Mouse (Mus musculus): ENCODE data around the gene Hint3. TPM values are rescaled to one million over a fixed set of nuclear protein-coding genes. Genes with fewer than 3 reads are reported as not detected.
A peak's percentile ranks its signal among the peaks of the same experiment; 100 is the strongest.
"Not testable (repeated sequence)": the region's sequence is repeated elsewhere in the genome, so short reads cannot be mapped to it uniquely, and the experiment has no call there.

Gene Hint3
- polyA plus RNA-seq, 1 experiment from 2014 or later: 14.1 TPM

GRCm38 (mm10) chr10:30636474-30637154 lies 7.2 kb upstream of the Hint3 start:
- not testable (repeated sequence) for H3K27me3 ChIP-seq (ENCODE audit: control insufficient read depth, insufficient read depth, low read length); ATAC-seq (ENCODE audit: insufficient number of reproducible peaks, low FRiP score, low TSS enrichment, low read depth); H3K27ac ChIP-seq (replicated peaks; ENCODE audit: low read depth, low read length); H3K36me3 ChIP-seq (ENCODE audit: control insufficient read depth, insufficient read depth, low read length); H3K9ac ChIP-seq (ENCODE audit: low read length); H3K4me2 ChIP-seq (ENCODE audit: low read depth, severe bottlenecking); H3K4me3 ChIP-seq (ENCODE audit: low read depth, low read length); H3K4me1 ChIP-seq (ENCODE audit: control insufficient read depth, insufficient read depth, low read length); DNase-seq (ENCODE audit: low spot score); H3K9me3 ChIP-seq (ENCODE audit: control insufficient read depth, low read length)
- 48% methylated on average over 1 of the region's 1 CpGs for WGBS

GRCm38 (mm10) chr10:30632718-30633117 lies 3.3 kb upstream of the Hint3 start:
- WGBS: 96% methylated on average over 1 of the region's 1 CpGs

GRCm38 (mm10) chr10:30629977-30630376 lies 545 bp upstream of the Hint3 start:
- no peak overlapping the region for H3K27ac ChIP-seq (replicated peaks; ENCODE audit: low read depth, low read length)
- H3K9ac ChIP-seq (ENCODE audit: low read length): no peak overlapping the region
- H3K4me3 ChIP-seq (ENCODE audit: low read depth, low read length): no peak overlapping the region
- H3K4me1 ChIP-seq (ENCODE audit: control insufficient read depth, insufficient read depth, low read length): no peaks in the 10 kb centered on the region
- no peak for ATAC-seq (ENCODE audit: insufficient number of reproducible peaks, low FRiP score, low TSS enrichment, low read depth)
- H3K4me2 ChIP-seq (ENCODE audit: low read depth, severe bottlenecking): no peak overlapping the region
- H3K9me3 ChIP-seq (ENCODE audit: control insufficient read depth, low read length): no peaks in the 10 kb centered on the region
- no peaks in the 10 kb centered on the region for H3K27me3 ChIP-seq (ENCODE audit: control insufficient read depth, insufficient read depth, low read length)
- H3K36me3 ChIP-seq (ENCODE audit: control insufficient read depth, insufficient read depth, low read length): no peaks in the 10 kb centered on the region
- no peak for DNase-seq (ENCODE audit: low spot score)

More at GRCm38 (mm10) chr10:30632718-30633117, 3.3 kb upstream of the Hint3 start:
- Histone ChIP-seq H3K27ac (replicated peaks; ENCODE audit: low read depth, low read length) (no peak overlapping the region), H3K9ac (ENCODE audit: low read length) (no peak overlapping the region), H3K4me2 (ENCODE audit: low read depth, severe bottlenecking) (no peak overlapping the region), H3K4me3 (ENCODE audit: low read depth, low read length) (no peak overlapping the region), H3K27me3 (ENCODE audit: control insufficient read depth, insufficient read depth, low read length) (no peaks in the 10 kb centered on the region), H3K36me3 (ENCODE audit: control insufficient read depth, insufficient read depth, low read length) (no peaks in the 10 kb centered on the region), H3K9me3 (ENCODE audit: control insufficient read depth, low read length) (no peaks in the 10 kb centered on the region), H3K4me1 (ENCODE audit: control insufficient read depth, insufficient read depth, low read length) (no peaks in the 10 kb centered on the region)
- DNase-seq (ENCODE audit: low spot score) (no peak), ATAC-seq (ENCODE audit: insufficient number of reproducible peaks, low FRiP score, low TSS enrichment, low read depth) (no peak)

DNA sequence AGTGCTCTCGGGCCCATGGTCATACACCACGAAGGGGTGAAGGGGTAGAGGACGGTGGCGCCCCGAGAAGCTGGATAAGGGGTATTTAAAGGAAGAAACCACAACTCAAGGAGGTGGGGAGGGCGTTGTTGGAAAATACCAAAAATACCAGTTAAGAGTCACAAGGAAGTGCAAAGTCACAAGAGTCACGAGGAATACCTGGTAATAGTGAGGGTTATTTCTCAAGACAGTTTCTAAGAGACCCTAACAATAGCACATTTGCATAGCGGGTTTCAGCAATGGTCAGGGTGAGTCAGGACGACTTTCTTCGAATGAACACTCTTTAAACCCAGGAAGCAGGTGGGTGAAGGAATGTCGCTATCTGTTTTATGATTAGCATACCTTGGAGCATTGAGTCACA lies 988 bp downstream of the Hint3 start:
- not testable (repeated sequence) for ATAC-seq (ENCODE audit: insufficient number of reproducible peaks, low FRiP score, low TSS enrichment, low read depth); H3K27me3 ChIP-seq (ENCODE audit: control insufficient read depth, insufficient read depth, low read length)
- WGBS: 91% methylated on average over 11 of the region's 11 CpGs

DNA sequence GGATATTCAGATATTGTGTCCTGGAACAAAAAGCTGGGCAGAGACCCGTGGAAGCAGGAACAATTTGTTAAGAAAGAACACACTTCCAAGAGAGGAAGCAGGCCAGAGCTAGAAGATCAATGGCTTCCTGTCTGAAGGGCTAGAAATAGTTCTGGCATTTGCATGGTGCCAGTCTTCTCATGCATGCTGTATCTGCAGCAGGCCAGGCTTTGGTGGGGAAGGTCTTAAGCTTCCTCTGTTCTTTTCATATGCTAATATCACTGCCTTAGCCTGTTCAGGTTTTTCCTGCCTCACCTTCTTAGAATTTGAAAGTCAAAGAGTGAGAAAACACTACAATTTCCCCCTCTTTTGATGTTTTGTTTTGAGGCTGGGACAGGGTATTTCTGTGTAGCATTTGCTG lies 1.9 kb downstream of the Hint3 start:
- no peak for ATAC-seq (ENCODE audit: insufficient number of reproducible peaks, low FRiP score, low TSS enrichment, low read depth)
- no peaks in the 10 kb centered on the region for H3K27me3 ChIP-seq (ENCODE audit: control insufficient read depth, insufficient read depth, low read length)
- no peak overlapping the region for H3K9ac ChIP-seq (ENCODE audit: low read length)
- no peak overlapping the region for H3K4me2 ChIP-seq (ENCODE audit: low read depth, severe bottlenecking)
- no peak for DNase-seq (ENCODE audit: low spot score)
- H3K27ac ChIP-seq (replicated peaks; ENCODE audit: low read depth, low read length): no peak overlapping the region
- H3K4me3 ChIP-seq (ENCODE audit: low read depth, low read length): no peak overlapping the region
- 46% methylated on average over 1 of the region's 1 CpGs for WGBS
- no peaks in the 10 kb centered on the region for H3K9me3 ChIP-seq (ENCODE audit: control insufficient read depth, low read length)
- H3K36me3 ChIP-seq (ENCODE audit: control insufficient read depth, insufficient read depth, low read length): no peaks in the 10 kb centered on the region
- no peaks in the 10 kb centered on the region for H3K4me1 ChIP-seq (ENCODE audit: control insufficient read depth, insufficient read depth, low read length)

More for the DNA sequence above, 988 bp downstream of the Hint3 start:
- not testable (repeated sequence) for H3K36me3 ChIP-seq (ENCODE audit: control insufficient read depth, insufficient read depth, low read length); H3K27ac ChIP-seq (replicated peaks; ENCODE audit: low read depth, low read length); DNase-seq (ENCODE audit: low spot score); H3K4me1 ChIP-seq (ENCODE audit: control insufficient read depth, insufficient read depth, low read length); H3K9ac ChIP-seq (ENCODE audit: low read length); H3K9me3 ChIP-seq (ENCODE audit: control insufficient read depth, low read length); H3K4me3 ChIP-seq (ENCODE audit: low read depth, low read length); H3K4me2 ChIP-seq (ENCODE audit: low read depth, severe bottlenecking)

DNA sequence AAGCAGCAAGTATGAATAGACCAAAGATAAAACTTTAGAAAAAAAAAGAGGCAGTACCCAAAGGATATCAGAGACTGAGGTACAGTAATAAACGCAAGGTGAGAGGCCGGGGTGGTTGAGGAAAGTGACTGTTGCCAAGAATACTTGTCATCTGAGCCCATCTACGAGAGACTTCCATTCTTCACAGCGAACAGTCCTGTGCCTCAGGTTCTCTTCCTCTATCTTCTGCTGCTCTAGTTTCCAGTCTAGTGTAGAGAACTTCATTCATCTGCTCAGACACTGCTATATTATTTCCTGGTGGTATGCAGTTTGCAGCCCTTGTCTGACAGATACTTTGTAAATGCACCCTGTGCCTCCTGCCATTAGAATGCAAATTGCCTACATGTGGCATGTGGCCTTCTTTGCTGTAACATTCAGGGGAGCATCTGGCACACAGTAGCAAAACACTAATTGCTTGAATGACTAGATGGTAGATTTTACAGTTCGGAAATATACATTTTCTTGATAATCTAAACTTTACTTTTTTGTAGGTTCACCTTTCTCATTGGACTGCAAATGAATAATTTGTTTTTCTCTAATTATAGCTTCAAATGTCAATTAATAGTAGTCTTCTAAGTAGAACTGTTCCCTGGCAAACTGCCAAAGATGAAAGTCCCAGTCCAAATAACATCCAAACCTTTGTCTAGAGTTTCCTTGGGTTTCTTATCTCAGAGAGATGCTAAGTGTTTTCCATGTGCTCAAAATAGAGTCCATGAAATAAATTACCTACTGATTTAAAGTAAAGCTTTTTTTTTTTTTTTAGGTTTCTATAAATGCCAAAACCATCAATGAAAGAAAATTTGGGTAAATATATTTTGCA lies 5.0 kb downstream of the Hint3 start:
- Histone ChIP-seq H3K9me3 (ENCODE audit: control insufficient read depth, low read length) (no peaks in the 10 kb centered on the region), H3K4me1 (ENCODE audit: control insufficient read depth, insufficient read depth, low read length) (no peaks in the 10 kb centered on the region), H3K4me3 (ENCODE audit: low read depth, low read length) (no peak overlapping the region), H3K36me3 (ENCODE audit: control insufficient read depth, insufficient read depth, low read length) (no peaks in the 10 kb centered on the region), H3K27me3 (ENCODE audit: control insufficient read depth, insufficient read depth, low read length) (no peaks in the 10 kb centered on the region), H3K27ac (replicated peaks; ENCODE audit: low read depth, low read length) (no peak overlapping the region), H3K4me2 (ENCODE audit: low read depth, severe bottlenecking) (no peak overlapping the region), H3K9ac (ENCODE audit: low read length) (no peak overlapping the region)
- ATAC-seq (ENCODE audit: insufficient number of reproducible peaks, low FRiP score, low TSS enrichment, low read depth) (no peak), DNase-seq (ENCODE audit: low spot score) (no peak)
- WGBS: 79% methylated on average over 5 of the region's 5 CpGs

GRCm38 (mm10) chr10:30622928-30623327 lies 6.5 kb downstream of the Hint3 start:
- ATAC-seq (ENCODE audit: insufficient number of reproducible peaks, low FRiP score, low TSS enrichment, low read depth) (no peak), DNase-seq (ENCODE audit: low spot score) (no peak)
- no peaks in the 10 kb centered on the region for H3K36me3 ChIP-seq (ENCODE audit: control insufficient read depth, insufficient read depth, low read length)
- H3K4me2 ChIP-seq (ENCODE audit: low read depth, severe bottlenecking): no peak overlapping the region
- no peaks in the 10 kb centered on the region for H3K4me1 ChIP-seq (ENCODE audit: control insufficient read depth, insufficient read depth, low read length)
- no peak overlapping the region for H3K4me3 ChIP-seq (ENCODE audit: low read depth, low read length)
- no peaks in the 10 kb centered on the region for H3K27me3 ChIP-seq (ENCODE audit: control insufficient read depth, insufficient read depth, low read length)
- no peaks in the 10 kb centered on the region for H3K9me3 ChIP-seq (ENCODE audit: control insufficient read depth, low read length)
- no peak overlapping the region for H3K27ac ChIP-seq (replicated peaks; ENCODE audit: low read depth, low read length)
- no peak overlapping the region for H3K9ac ChIP-seq (ENCODE audit: low read length)

DNA sequence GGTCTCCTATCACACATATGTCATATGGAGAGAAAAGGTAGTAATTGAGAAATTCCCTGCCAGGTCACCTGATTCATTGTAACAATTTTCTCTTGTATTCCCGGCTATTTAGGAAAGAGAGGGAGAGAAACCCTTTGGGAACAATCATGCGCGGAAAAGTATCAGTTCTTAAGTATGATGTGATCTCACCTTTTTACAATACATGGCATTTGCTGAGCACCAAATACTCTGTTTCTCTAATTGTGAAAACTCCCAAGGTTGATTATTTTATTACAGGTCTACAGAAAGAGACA lies 10.6 kb downstream of the Hint3 start:
- no peak overlapping the region; the same call in 1 of the 2 replicates for H3K9ac ChIP-seq (ENCODE audit: low read length)
- no peak overlapping the region for H3K27ac ChIP-seq (replicated peaks; ENCODE audit: low read depth, low read length)
- DNase-seq (ENCODE audit: low spot score) (no peak), ATAC-seq (ENCODE audit: insufficient number of reproducible peaks, low FRiP score, low TSS enrichment, low read depth) (no peak)
- WGBS: 34% methylated on average over 3 of the region's 3 CpGs
- no peaks in the 10 kb centered on the region for H3K27me3 ChIP-seq (ENCODE audit: control insufficient read depth, insufficient read depth, low read length)
- H3K36me3 ChIP-seq (ENCODE audit: control insufficient read depth, insufficient read depth, low read length): no peaks in the 10 kb centered on the region
- peak overlapping the region; percentile 54 for H3K4me3 ChIP-seq (ENCODE audit: low read depth, low read length)
- no peaks in the 10 kb centered on the region for H3K4me1 ChIP-seq (ENCODE audit: control insufficient read depth, insufficient read depth, low read length)
- H3K4me2 ChIP-seq (ENCODE audit: low read depth, severe bottlenecking): peak overlapping the region; percentile 51
- H3K9me3 ChIP-seq (ENCODE audit: control insufficient read depth, low read length): no peaks in the 10 kb centered on the region
